Mouse (Mus musculus): ENCODE data around the gene Pglyrp1. TPM values are rescaled to one million over a fixed set of nuclear protein-coding genes. Genes with fewer than 3 reads are reported as not detected.

The Pglyrp1 gene
- total and polyA plus RNA-seq, 3 experiments: 0.51 to 3.8 TPM; not detected in 1

DNA sequence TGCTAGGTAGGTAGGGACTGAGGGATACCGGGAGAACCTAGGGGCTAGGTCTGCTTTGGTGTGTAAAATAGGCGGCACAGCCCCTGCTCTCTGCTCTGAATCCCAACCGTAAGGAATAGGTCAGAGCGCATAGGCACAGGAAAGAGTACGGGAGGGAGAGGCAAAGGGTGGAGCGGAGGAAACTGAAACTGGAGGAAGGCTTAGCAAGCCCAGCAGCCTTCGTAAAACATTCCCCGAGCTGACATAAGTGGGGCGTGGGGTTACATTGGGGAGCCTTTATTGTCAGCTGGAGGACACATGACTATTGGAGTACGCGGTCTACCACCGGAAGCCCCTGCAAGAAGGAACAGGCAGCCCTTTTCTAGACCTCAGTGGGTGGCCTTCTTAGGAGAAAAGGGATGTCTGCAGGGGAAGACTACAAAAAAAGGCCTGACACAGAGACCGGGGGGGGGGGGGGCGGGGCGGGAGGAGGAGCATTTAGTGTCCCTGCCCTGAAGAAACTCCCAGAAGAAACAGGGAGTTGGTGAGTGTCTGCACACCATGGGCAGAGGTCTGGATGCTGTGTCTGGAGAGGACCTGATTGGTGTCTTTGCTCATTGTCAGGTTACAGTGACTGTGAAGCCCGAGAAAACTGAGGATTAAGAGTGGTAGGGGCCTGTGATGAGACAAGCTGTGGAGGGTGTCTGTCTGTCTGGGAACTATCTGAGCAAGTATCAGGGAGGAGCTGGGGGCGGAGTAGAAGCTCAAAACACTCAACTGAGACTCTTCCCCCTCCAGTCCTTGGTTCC lies 30.6 kb upstream of the Pglyrp1 start:
- no peaks in the 10 kb centered on the region for H3K9me3 ChIP-seq (replicated peaks; ENCODE audit: low read length)
- no peaks in the 10 kb centered on the region for H3K79me2 ChIP-seq (replicated peaks; ENCODE audit: control insufficient read depth, extremely low read depth, insufficient read depth, poor library complexity, severe bottlenecking)
- peak overlapping the region; percentile 67 for H3K4me2 ChIP-seq (ENCODE audit: insufficient read depth, low read depth, poor library complexity, severe bottlenecking)
- H3K4me3 ChIP-seq (replicated peaks in 1 of 3; ENCODE audit: low read depth in 2 of 3, low read length in 2 of 3, poor library complexity in 1 of 3): peak overlapping the region in 2 of 3 experiments; percentile 15 to 37
- dilution Hi-C loops (cut with MboI; ENCODE audit: extremely low pct_ligation_motif_present, extremely low pct_unique_long_range_greater_than_20kb, low sequenced_read_pairs): no loop called here
- DNase-seq (ENCODE audit: extremely low read depth): no peak
- H3K27ac ChIP-seq (ENCODE audit: insufficient read depth, low read depth): no peak overlapping the region
- H3K9ac ChIP-seq (ENCODE audit: insufficient read depth, low read depth): no peak overlapping the region
- no peak for TF ChIP-seq E2F4 (IDR thresholded peaks at IDR 0.05; ENCODE audit: insufficient replicate concordance, low read depth, low read length)
- TF ChIP-seq GABPA (IDR thresholded peaks at IDR 0.05; ENCODE audit: insufficient replicate concordance, low read depth, low read length): no peak
- no peak for TF ChIP-seq HCFC1 (IDR thresholded peaks at IDR 0.05; ENCODE audit: low read depth, low read length)
- no peak for TF ChIP-seq ZMIZ1 (IDR thresholded peaks at IDR 0.05; ENCODE audit: low read depth, low read length)
- TF ChIP-seq RAD21 (IDR thresholded peaks at IDR 0.05; ENCODE audit: low read depth, low read length): no peak
- no peak for TF ChIP-seq NELFE (IDR thresholded peaks at IDR 0.05; ENCODE audit: low read depth, low read length)
- no peak for TF ChIP-seq ZC3H11A (IDR thresholded peaks at IDR 0.05; ENCODE audit: low read depth, low read length)
- TF ChIP-seq UBTF (IDR thresholded peaks at IDR 0.05; ENCODE audit: low read depth, low read length): no peak
- no peak for TF ChIP-seq PAX5 (IDR thresholded peaks at IDR 0.05; ENCODE audit: low read length)
- no peak for TF ChIP-seq MXI1 (IDR thresholded peaks at IDR 0.05; ENCODE audit: low read depth, low read length)
- TF ChIP-seq CHD2 (IDR thresholded peaks at IDR 0.05; ENCODE audit: low read length): no peak
- TF ChIP-seq BHLHE40 (IDR thresholded peaks at IDR 0.05; ENCODE audit: low read depth, low read length): no peak
- TF ChIP-seq ETS1 (conservative IDR thresholded peaks at IDR 0.05; ENCODE audit: low read depth, low read length): no peak
- no peak for TF ChIP-seq ZNF384 (IDR thresholded peaks at IDR 0.05; ENCODE audit: low read depth, low read length)
- no peak for TF ChIP-seq USF2 (conservative IDR thresholded peaks at IDR 0.05; ENCODE audit: low read depth, low read length)
- no peak for TF ChIP-seq KAT2A (IDR thresholded peaks at IDR 0.05; ENCODE audit: insufficient replicate concordance, low read length)
- H3K36me3 ChIP-seq (replicated peaks in 1 of 2; ENCODE audit: control insufficient read depth in 1 of 2, insufficient read depth in 1 of 2, low read length in 1 of 2): no peaks in the 10 kb centered on the region
- peaks cover 58% of the 10 kb centered on the region for H3K27me3 ChIP-seq (replicated peaks)
- no peaks in the 10 kb centered on the region for H3K4me1 ChIP-seq (ENCODE audit: control insufficient read depth in 1 of 2, insufficient read depth in 2 of 2)
- in situ Hi-C loops (cut with MboI; ENCODE audit: low pct_ligation_motif_present, low pct_unique_long_range_greater_than_20kb, low sequenced_read_pairs): no loop called here

GRCm38 (mm10) chr7:18841174-18841567 lies 30.0 kb upstream of the Pglyrp1 start:
- DNase-seq (ENCODE audit: extremely low read depth): no peak
- TF ChIP-seq RAD21 (IDR thresholded peaks at IDR 0.05; ENCODE audit: low read depth, low read length) (no peak), BHLHE40 (IDR thresholded peaks at IDR 0.05; ENCODE audit: low read depth, low read length) (no peak), MYC (IDR thresholded peaks at IDR 0.05; ENCODE audit: low read depth, low read length) (no peak), USF2 (conservative IDR thresholded peaks at IDR 0.05; ENCODE audit: low read depth, low read length) (no peak), JUN (IDR thresholded peaks at IDR 0.05; ENCODE audit: insufficient read depth, low read depth, low read length) (no peak)
- in situ Hi-C loops (cut with MboI; ENCODE audit: low pct_ligation_motif_present, low pct_unique_long_range_greater_than_20kb, low sequenced_read_pairs): no loop called here
- no peaks in the 10 kb centered on the region for H3K9me3 ChIP-seq (replicated peaks; ENCODE audit: low read length)
- dilution Hi-C loops (cut with MboI; ENCODE audit: extremely low pct_ligation_motif_present, extremely low pct_unique_long_range_greater_than_20kb, low sequenced_read_pairs): no loop called here
- no peaks in the 10 kb centered on the region for H3K79me2 ChIP-seq (replicated peaks; ENCODE audit: control insufficient read depth, extremely low read depth, insufficient read depth, poor library complexity, severe bottlenecking)
- H3K27me3 ChIP-seq (replicated peaks): peaks cover 64% of the 10 kb centered on the region
- H3K36me3 ChIP-seq (replicated peaks in 1 of 2; ENCODE audit: control insufficient read depth in 1 of 2, insufficient read depth in 1 of 2, low read length in 1 of 2): no peaks in the 10 kb centered on the region
- no peak overlapping the region for H3K4me2 ChIP-seq (ENCODE audit: insufficient read depth, low read depth, poor library complexity, severe bottlenecking)
- H3K27ac ChIP-seq (ENCODE audit: insufficient read depth, low read depth): no peak overlapping the region
- no peak overlapping the region for H3K9ac ChIP-seq (ENCODE audit: insufficient read depth, low read depth)
- no peaks in the 10 kb centered on the region for H3K4me1 ChIP-seq (ENCODE audit: control insufficient read depth in 1 of 2, insufficient read depth in 2 of 2)
- no peak overlapping the region for H3K4me3 ChIP-seq (replicated peaks in 1 of 3; ENCODE audit: low read depth in 2 of 3, low read length in 2 of 3, poor library complexity in 1 of 3)
